Mouse (Mus musculus) stomach, embryonic 15.5 days (tissue): ENCODE measurements at regions not wholly inside any gene's neighbourhood (a gene's known extent, or its start where the extent isn't known, plus 50 kb on each side); places are given as distances from the start of the nearest gene placed in this dataset.

Experiments used
- ATAC-seq: fragments of 200-750 bp; cut with Nextera tagmentation; 2 replicates; pipeline ENCODE4 v1.8.0; 2017; ENCODE audit warnings: low read depth, moderate number of reproducible peaks, moderate TSS enrichment; ENCODE audit not compliant: insufficient read depth, low FRiP score
- H3K27ac ChIP-seq: fragments of 300-500 bp; sonication (generic); 2 replicates; pipeline ENCODE4 v1.5.1; 2015; ENCODE audit warnings: mild to moderate bottlenecking, inconsistent platforms
- H3K27me3 ChIP-seq: fragments of 300-500 bp; sonication (generic); replicated peaks from 2 replicates; pipeline ENCODE4 v1.6.1; 2015; ENCODE audit warnings: inconsistent platforms
- H3K36me3 ChIP-seq: fragments of 300-500 bp; sonication (generic); 2 replicates; pipeline ENCODE4 v1.6.1; 2015; ENCODE audit warnings: inconsistent platforms
- H3K4me1 ChIP-seq: fragments of 300-500 bp; sonication (generic); 2 replicates; pipeline ENCODE4 v1.6.1; 2015; ENCODE audit warnings: inconsistent platforms
- H3K4me2 ChIP-seq: fragments of 300-500 bp; sonication (generic); 2 replicates; pipeline ENCODE4 v1.6.1; 2015; ENCODE audit warnings: mild to moderate bottlenecking, inconsistent platforms
- H3K4me3 ChIP-seq: fragments of 300-500 bp; sonication (generic); replicated peaks from 2 replicates; pipeline ENCODE4 v1.5.1; 2015; ENCODE audit warnings: inconsistent platforms
- H3K9ac ChIP-seq: fragments of 300-500 bp; sonication (generic); 2 replicates; pipeline ENCODE4 v1.6.1; 2015; ENCODE audit warnings: inconsistent platforms
- H3K9me3 ChIP-seq: fragments of 300-500 bp; sonication (generic); 2 replicates; pipeline ENCODE4 v1.6.1; 2016; ENCODE audit warnings: inconsistent platforms
- WGBS: fragments of 180-500 bp; shearing (Covaris S2); methylation state at CpG from one replicate; pipeline ENCODE4 v1.1.7; 2015; 5-methylcytosine and 5-hydroxymethylcytosine counted together

DNA sequence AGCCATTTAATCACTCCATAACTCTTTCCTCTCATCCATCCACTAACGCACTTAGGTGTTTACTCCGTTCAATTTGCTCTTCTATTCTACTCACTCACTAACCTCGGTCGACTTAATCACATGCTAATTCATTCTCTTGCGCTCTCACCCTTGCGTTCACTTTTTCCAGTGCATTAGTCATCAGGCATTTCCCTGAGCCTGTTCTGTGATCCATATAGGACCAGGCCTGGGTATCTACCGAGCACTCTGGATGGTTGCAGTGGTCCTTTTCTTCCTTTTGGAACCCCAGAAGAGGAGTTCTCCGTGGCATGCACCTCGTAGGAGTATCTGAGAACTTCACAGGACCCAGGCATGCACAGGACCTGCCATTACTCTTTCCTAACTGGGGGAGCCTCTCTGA, 270.1 kb downstream of the 4933412E24Rik start:
- Histone ChIP-seq H3K36me3 (no peaks in the 10 kb centered on the region), H3K27me3 (no peaks in the 10 kb centered on the region), H3K4me1 (no peaks in the 10 kb centered on the region), H3K9me3 (no peaks in the 10 kb centered on the region), H3K27ac (no peak overlapping the region), H3K4me3 (no peak overlapping the region), H3K9ac (no peak overlapping the region), H3K4me2 (no peak overlapping the region)
- ATAC-seq = no peak
- 80% methylated on average over 9 of the region's 9 CpGs for WGBS

DNA sequence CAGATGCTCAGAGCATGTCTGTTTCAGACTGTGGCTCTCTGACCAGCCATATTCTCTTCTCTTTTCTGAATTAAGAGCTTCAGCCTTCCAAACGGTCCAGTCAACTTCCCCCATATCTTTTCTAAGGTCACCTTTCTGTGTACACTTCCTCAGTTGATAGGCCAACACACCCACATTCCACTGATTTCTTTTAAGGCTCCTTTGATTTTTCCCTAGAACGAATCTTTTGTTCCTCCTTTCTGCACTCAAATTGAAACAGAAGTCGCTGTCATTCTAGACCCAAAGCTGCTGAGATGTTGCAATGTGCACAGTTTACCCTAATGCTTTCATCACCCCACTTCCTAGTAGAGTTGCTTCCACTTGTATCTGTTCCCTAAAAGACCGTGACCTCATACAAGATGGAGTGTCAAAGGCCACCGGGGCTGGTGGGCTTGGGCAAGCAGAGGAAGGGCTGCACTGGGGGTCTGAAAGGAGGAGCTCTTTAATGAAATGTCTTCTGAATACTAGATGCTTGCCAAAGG, 271.9 kb downstream of the 4933412E24Rik start:
- WGBS = 56% methylated on average over 5 of the region's 5 CpGs
- Histone ChIP-seq H3K4me2 (no peak overlapping the region), H3K4me3 (no peak overlapping the region), H3K27ac (no peak overlapping the region), H3K9me3 (no peaks in the 10 kb centered on the region), H3K9ac (no peak overlapping the region), H3K36me3 (no peaks in the 10 kb centered on the region), H3K4me1 (no peaks in the 10 kb centered on the region), H3K27me3 (no peaks in the 10 kb centered on the region)
- no peak for ATAC-seq

DNA sequence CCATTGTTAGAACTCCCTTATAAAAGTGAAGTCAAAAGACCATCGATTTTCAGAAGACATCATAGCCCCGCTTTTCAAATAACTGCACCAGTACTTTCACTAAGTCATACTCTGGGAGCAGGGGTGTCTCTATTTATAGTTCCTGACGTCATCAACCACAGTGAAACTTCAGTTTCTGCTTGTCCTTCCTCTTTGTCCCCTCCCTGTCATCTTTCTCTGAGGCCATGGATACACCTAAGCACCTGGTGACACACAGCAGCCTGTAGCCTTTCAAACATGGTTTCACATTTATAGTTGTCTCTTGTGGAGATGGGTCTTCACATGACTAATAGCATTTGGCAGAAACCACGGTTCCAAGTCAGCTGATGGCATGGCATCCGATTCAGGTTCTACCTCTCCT, 277.2 kb downstream of the 4933412E24Rik start:
- Histone ChIP-seq H3K4me3 (no peak overlapping the region), H3K9me3 (no peaks in the 10 kb centered on the region), H3K27me3 (no peaks in the 10 kb centered on the region), H3K9ac (no peak overlapping the region), H3K27ac (no peak overlapping the region), H3K4me1 (no peaks in the 10 kb centered on the region), H3K36me3 (no peaks in the 10 kb centered on the region), H3K4me2 (no peak overlapping the region)
- no peak for ATAC-seq
- 75% methylated on average over 5 of the region's 5 CpGs for WGBS

- no peaks in the 10 kb centered on the region for H3K4me1 ChIP-seq
- H3K27ac ChIP-seq = no peak overlapping the region
- no peak overlapping the region for H3K9ac ChIP-seq
- no peak overlapping the region for H3K4me3 ChIP-seq
- H3K4me2 ChIP-seq = no peak overlapping the region
- H3K36me3 ChIP-seq = no peaks in the 10 kb centered on the region
- no peak for ATAC-seq
- H3K9me3 ChIP-seq = no peaks in the 10 kb centered on the region
- WGBS = 70% methylated on average over 4 of the region's 4 CpGs
- no peaks in the 10 kb centered on the region for H3K27me3 ChIP-seq
Observed at GRCm38 (mm10) chr15:59737247-59737646, 279.2 kb downstream of the 4933412E24Rik start.

DNA sequence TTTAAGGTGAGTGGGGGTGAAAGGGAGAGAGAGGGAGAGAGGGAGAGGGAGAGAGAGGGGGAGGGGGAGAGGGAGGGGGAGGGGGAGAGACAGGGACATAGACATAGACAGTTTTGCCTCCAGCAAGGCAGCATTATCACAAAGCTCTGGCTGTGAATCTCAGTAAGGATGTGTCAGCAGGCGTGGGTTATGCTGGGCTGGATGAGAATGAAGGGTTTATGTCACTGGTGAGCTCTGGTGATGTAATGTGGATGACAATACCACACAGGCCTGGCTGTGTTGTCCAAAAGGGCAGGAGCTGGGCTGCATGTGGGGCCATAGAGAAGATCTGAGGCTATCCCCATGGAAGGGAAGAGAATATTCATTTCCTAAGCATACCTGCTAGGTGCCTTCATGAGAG, 282.0 kb downstream of the 4933412E24Rik start:
- no peak for ATAC-seq
- no peaks in the 10 kb centered on the region for H3K36me3 ChIP-seq

GRCm38 (mm10) chr15:59733932-59734331, 282.5 kb downstream of the 4933412E24Rik start:
- 83% methylated on average over 3 of the region's 3 CpGs for WGBS
- Histone ChIP-seq H3K4me1 (no peaks in the 10 kb centered on the region), H3K36me3 (no peaks in the 10 kb centered on the region), H3K9me3 (no peaks in the 10 kb centered on the region), H3K4me2 (no peak overlapping the region), H3K4me3 (no peak overlapping the region), H3K9ac (no peak overlapping the region), H3K27me3 (no peaks in the 10 kb centered on the region), H3K27ac (no peak overlapping the region)
- no peak for ATAC-seq

More for the DNA sequence above, 282.0 kb downstream of the 4933412E24Rik start:
- Histone ChIP-seq H3K9ac (no peak overlapping the region), H3K27ac (no peak overlapping the region), H3K4me3 (no peak overlapping the region), H3K9me3 (no peaks in the 10 kb centered on the region), H3K27me3 (no peaks in the 10 kb centered on the region), H3K4me2 (no peak overlapping the region), H3K4me1 (no peaks in the 10 kb centered on the region)
- 76% methylated on average over 1 of the region's 1 CpGs for WGBS

GRCm38 (mm10) chr15:59733031-59733810, 283.2 kb downstream of the 4933412E24Rik start:
- no peak overlapping the region for H3K27ac ChIP-seq
- H3K9me3 ChIP-seq = no peaks in the 10 kb centered on the region
- no peak for ATAC-seq
- no peaks in the 10 kb centered on the region for H3K4me1 ChIP-seq
- no peak overlapping the region for H3K4me2 ChIP-seq
- H3K27me3 ChIP-seq = no peaks in the 10 kb centered on the region
- H3K9ac ChIP-seq = no peak overlapping the region
- no peak overlapping the region for H3K4me3 ChIP-seq
- 79% methylated on average over 12 of the region's 12 CpGs for WGBS
- no peaks in the 10 kb centered on the region for H3K36me3 ChIP-seq

- H3K27ac ChIP-seq = no peak overlapping the region
- H3K4me2 ChIP-seq = no peak overlapping the region
- no peaks in the 10 kb centered on the region for H3K27me3 ChIP-seq
- no peak overlapping the region for H3K4me3 ChIP-seq
- WGBS = 77% methylated on average over 8 of the region's 8 CpGs
- no peak for ATAC-seq
- 0 out of 2 replicates have a peak, but pooled peaks cover 3% of the 10 kb centered on the region for H3K4me1 ChIP-seq
- no peaks in the 10 kb centered on the region for H3K36me3 ChIP-seq
- no peaks in the 10 kb centered on the region for H3K9me3 ChIP-seq
- no peak overlapping the region for H3K9ac ChIP-seq
Observed at GRCm38 (mm10) chr15:59731129-59731528, 285.3 kb downstream of the 4933412E24Rik start.

DNA sequence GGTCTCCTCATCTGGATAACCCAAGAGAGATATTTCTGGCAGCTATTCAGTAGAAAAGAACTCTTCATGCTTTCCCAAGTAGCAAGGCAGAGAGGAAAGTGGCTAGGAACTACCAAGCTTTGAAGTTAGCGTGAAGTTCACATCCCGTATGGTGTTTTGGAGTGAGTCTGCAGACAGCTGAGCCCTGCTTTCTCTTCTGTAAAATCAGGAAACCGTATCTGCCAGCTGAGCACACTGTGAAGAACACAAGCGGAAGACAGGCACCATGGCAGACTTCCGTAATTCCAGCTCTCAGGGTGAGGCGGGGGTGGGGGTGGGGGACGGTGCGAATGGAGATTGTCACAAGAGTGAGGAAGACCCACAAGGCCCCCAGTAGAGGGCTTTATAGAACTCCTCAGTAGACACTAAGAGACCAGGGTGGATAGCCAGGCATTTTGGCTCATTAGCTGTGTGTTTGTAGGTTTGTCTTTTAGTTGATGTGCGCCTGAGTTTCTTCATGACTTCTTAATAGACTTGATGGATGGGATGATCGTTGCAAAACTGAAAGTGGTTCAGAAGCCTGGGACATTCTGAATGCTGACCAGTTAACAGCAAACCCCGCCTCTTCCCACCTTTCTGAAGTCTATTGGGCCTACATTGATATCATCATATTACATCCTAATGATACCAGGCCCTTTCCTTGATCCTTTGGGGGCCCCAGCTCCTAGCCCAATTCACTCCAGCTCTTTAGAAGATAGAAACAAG, 287.4 kb downstream of the 4933412E24Rik start:
- 0 out of 2 replicates have a peak overlapping the region, but pooled peaks have one; percentile 13 for H3K27ac ChIP-seq
- no peak for ATAC-seq
- H3K27me3 ChIP-seq = no peaks in the 10 kb centered on the region
- no peak overlapping the region for H3K9ac ChIP-seq
- no peak overlapping the region for H3K4me3 ChIP-seq
- H3K4me1 ChIP-seq = 0 out of 2 replicates have a peak, but pooled peaks cover 3% of the 10 kb centered on the region
- 69% methylated on average over 11 of the region's 11 CpGs for WGBS
- H3K4me2 ChIP-seq = no peak overlapping the region
- H3K36me3 ChIP-seq = no peaks in the 10 kb centered on the region
- no peaks in the 10 kb centered on the region for H3K9me3 ChIP-seq

- Histone ChIP-seq H3K27ac (0 out of 2 replicates have a peak overlapping the region, but pooled peaks have one; percentile 13), H3K9ac (no peak overlapping the region), H3K27me3 (no peaks in the 10 kb centered on the region), H3K36me3 (no peaks in the 10 kb centered on the region), H3K4me3 (no peak overlapping the region), H3K4me1 (0 out of 2 replicates have a peak, but pooled peaks cover 3% of the 10 kb centered on the region), H3K4me2 (no peak overlapping the region), H3K9me3 (no peaks in the 10 kb centered on the region)
- ATAC-seq = peak; percentile 83
- 60% methylated on average over 8 of the region's 8 CpGs for WGBS
Observed at GRCm38 (mm10) chr15:59728131-59728601, 288.2 kb downstream of the 4933412E24Rik start.

DNA sequence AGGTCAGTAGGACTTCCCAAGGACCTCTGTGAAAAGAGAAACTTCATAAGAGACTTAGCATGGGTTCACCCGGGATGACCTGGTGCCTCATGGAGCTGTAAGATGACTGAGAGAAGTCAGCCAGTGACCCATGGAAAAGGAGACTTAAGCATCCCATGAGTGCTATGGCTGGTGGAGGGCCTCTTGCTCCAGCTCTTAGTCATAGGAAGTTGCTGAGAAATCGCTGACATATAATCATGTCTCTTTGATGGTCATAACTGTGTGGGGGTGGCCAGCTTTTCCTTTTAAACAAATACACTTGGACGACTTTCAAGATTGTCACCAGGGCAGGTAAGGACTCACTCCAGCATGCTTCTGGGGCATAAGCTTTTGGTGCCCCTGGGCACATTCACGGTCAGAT, 290.5 kb downstream of the 4933412E24Rik start:
- Histone ChIP-seq H3K9me3 (no peaks in the 10 kb centered on the region), H3K4me2 (no peak overlapping the region), H3K4me1 (0 out of 2 replicates have a peak, but pooled peaks cover 3% of the 10 kb centered on the region), H3K27ac (no peak overlapping the region), H3K36me3 (no peaks in the 10 kb centered on the region), H3K9ac (no peak overlapping the region), H3K4me3 (no peak overlapping the region), H3K27me3 (no peaks in the 10 kb centered on the region)
- 78% methylated on average over 4 of the region's 4 CpGs for WGBS
- ATAC-seq = no peak
